Mouse (Mus musculus): ENCODE data around the gene Spata17. TPM values are rescaled to one million over a fixed set of nuclear protein-coding genes. Genes with fewer than 3 reads are reported as not detected.
"Not testable (repeated sequence)": the region's sequence is repeated elsewhere in the genome, so short reads cannot be mapped to it uniquely, and the experiment has no call there.

Gene Spata17
- polyA plus RNA-seq, 1 experiment: 0.19 TPM

GRCm38 (mm10) chr1:187205506-187205905 is 9.8 kb downstream of the Spata17 start:
- no peak for DNase-seq (ENCODE audit: low read depth, low spot score)
- WGBS: 72% methylated on average over 6 of the region's 6 CpGs

GRCm38 (mm10) chr1:187178546-187178945 is 36.7 kb downstream of the Spata17 start:
- DNase-seq (ENCODE audit: low read depth, low spot score): no peak
- 78% methylated on average over 1 of the region's 1 CpGs for WGBS

- DNase-seq (ENCODE audit: low read depth, low spot score): no peak
- 73% methylated on average over 1 of the region's 1 CpGs for WGBS
Observed at GRCm38 (mm10) chr1:187175991-187176390, 39.3 kb downstream of the Spata17 start.

GRCm38 (mm10) chr1:187170361-187170760 is 44.9 kb downstream of the Spata17 start:
- WGBS: 38% methylated on average over 3 of the region's 3 CpGs
- no peak for DNase-seq (ENCODE audit: low read depth, low spot score)

- WGBS: 88% methylated on average over 7 of the region's 7 CpGs
- DNase-seq (ENCODE audit: low read depth, low spot score): no peak
Observed at GRCm38 (mm10) chr1:187169646-187170045, 45.6 kb downstream of the Spata17 start.

GRCm38 (mm10) chr1:187163571-187163970 is 51.7 kb downstream of the Spata17 start:
- DNase-seq (ENCODE audit: low read depth, low spot score): peak; percentile 51

- no peak for DNase-seq (ENCODE audit: low read depth, low spot score)
Observed at GRCm38 (mm10) chr1:187155658-187156057, 59.6 kb downstream of the Spata17 start.

GRCm38 (mm10) chr1:187153681-187154080 is 61.6 kb downstream of the Spata17 start:
- WGBS: 79% methylated on average over 5 of the region's 5 CpGs
- DNase-seq (ENCODE audit: low read depth, low spot score): no peak

- whole genome bisulfite sequencing: 93% methylated on average over 2 of the region's 2 CpGs
- DNase-seq (ENCODE audit: low read depth, low spot score): no peak
Observed at GRCm38 (mm10) chr1:187152571-187152970, 62.7 kb downstream of the Spata17 start.

- 67% methylated on average over 8 of the region's 8 CpGs for WGBS
- DNase-seq (ENCODE audit: low read depth, low spot score): no peak
Observed at GRCm38 (mm10) chr1:187142984-187143383, 72.3 kb downstream of the Spata17 start.

- 26% methylated on average over 6 of the region's 6 CpGs for WGBS
- DNase-seq (ENCODE audit: low read depth, low spot score): peak; percentile 27
Observed at GRCm38 (mm10) chr1:187137426-187137825, 77.8 kb downstream of the Spata17 start.

- WGBS: 86% methylated on average over 6 of the region's 6 CpGs
- no peak for DNase-seq (ENCODE audit: low read depth, low spot score)
Observed at GRCm38 (mm10) chr1:187135887-187136286, 79.4 kb downstream of the Spata17 start.

- DNase-seq (ENCODE audit: low read depth, low spot score): no peak
- WGBS: 83% methylated on average over 6 of the region's 6 CpGs
Observed at GRCm38 (mm10) chr1:187133841-187134240, 81.4 kb downstream of the Spata17 start.

- 84% methylated on average over 4 of the region's 4 CpGs for WGBS
Observed at GRCm38 (mm10) chr1:187132348-187132747, 82.9 kb downstream of the Spata17 start.

GRCm38 (mm10) chr1:187127548-187127947 is 87.7 kb downstream of the Spata17 start:
- not testable (repeated sequence) for DNase-seq (ENCODE audit: low read depth, low spot score)
- 84% methylated on average over 2 of the region's 2 CpGs for WGBS

More at GRCm38 (mm10) chr1:187132348-187132747, 82.9 kb downstream of the Spata17 start:
- DNase-seq (ENCODE audit: low read depth, low spot score): no peak

- DNase-seq (ENCODE audit: low read depth, low spot score): no peak
- WGBS: 88% methylated on average over 11 of the region's 11 CpGs
Observed at GRCm38 (mm10) chr1:187125733-187126132, 89.5 kb downstream of the Spata17 start.

- WGBS: 65% methylated on average over 3 of the region's 3 CpGs
- no peak for DNase-seq (ENCODE audit: low read depth, low spot score)
Observed at GRCm38 (mm10) chr1:187124967-187125366, 90.3 kb downstream of the Spata17 start.

GRCm38 (mm10) chr1:187119300-187119699 is 96.0 kb downstream of the Spata17 start:
- 94% methylated on average over 6 of the region's 6 CpGs for WGBS
- DNase-seq (ENCODE audit: low read depth, low spot score): no peak

- WGBS: 56% methylated on average over 6 of the region's 6 CpGs
- DNase-seq (ENCODE audit: low read depth, low spot score): no peak
Observed at GRCm38 (mm10) chr1:187118108-187118507, 97.2 kb downstream of the Spata17 start.

- WGBS: 83% methylated on average over 9 of the region's 9 CpGs
- DNase-seq (ENCODE audit: low read depth, low spot score): no peak
Observed at GRCm38 (mm10) chr1:187113716-187114115, 101.5 kb downstream of the Spata17 start.

- DNase-seq (ENCODE audit: low read depth, low spot score): no peak
- 87% methylated on average over 4 of the region's 4 CpGs for WGBS
Observed at GRCm38 (mm10) chr1:187102130-187102529, 113.1 kb downstream of the Spata17 start.

GRCm38 (mm10) chr1:187101202-187101601 is 114.1 kb downstream of the Spata17 start:
- no peak for DNase-seq (ENCODE audit: low read depth, low spot score)
- 69% methylated on average over 3 of the region's 3 CpGs for WGBS
